Mouse (Mus musculus): ENCODE measurements around the gene Stmn3. TPM values are rescaled to one million over a fixed set of nuclear protein-coding genes. Genes with fewer than 3 reads are reported as not detected.

The Stmn3 gene
- polyA plus RNA-seq, 1 experiment from 2014 or later = 1,182 TPM

DNA sequence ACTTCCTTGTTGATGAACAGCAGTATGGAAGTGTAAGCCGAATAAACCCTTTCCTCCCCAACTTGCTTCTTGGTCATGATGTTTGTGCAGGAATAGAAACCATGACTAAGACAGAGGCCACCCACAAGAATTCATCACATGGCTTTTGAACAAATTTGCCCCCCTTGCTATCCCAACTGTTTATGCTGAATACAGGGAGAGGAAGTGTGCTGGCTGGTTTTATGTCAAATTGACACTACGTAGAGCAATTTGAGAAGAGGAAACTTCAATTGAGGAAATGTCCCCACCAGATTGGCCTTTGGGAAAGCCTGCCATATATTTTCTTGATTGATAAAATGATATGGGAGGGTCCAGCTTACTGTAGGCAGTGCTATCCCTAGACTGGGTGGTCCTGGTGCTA, 40.5 kb downstream of the Stmn3 start:
- DNase-seq = no peak
- Histone ChIP-seq H3K27me3 (ENCODE audit: control insufficient read depth, insufficient read depth, low read length) (no peaks in the 10 kb centered on the region), H3K4me1 (ENCODE audit: control insufficient read depth, insufficient read depth, low read length) (no peaks in the 10 kb centered on the region), H3K27ac (replicated peaks; ENCODE audit: low read depth, low read length) (no peak overlapping the region), H3K36me3 (ENCODE audit: control insufficient read depth, insufficient read depth, low read length) (peaks cover 63% of the 10 kb centered on the region), H3K4me2 (ENCODE audit: low read length) (no peak overlapping the region), H3K4me3 (replicated peaks; ENCODE audit: low read depth, low read length) (no peak overlapping the region), H3K9me3 (ENCODE audit: control insufficient read depth, low read length) (no peaks in the 10 kb centered on the region), H3K9ac (replicated peaks; ENCODE audit: low read length) (no peak overlapping the region)
- no peak for ATAC-seq (ENCODE audit: low FRiP score, low TSS enrichment)
- 94% methylated on average over 2 of the region's 2 CpGs for WGBS

DNA sequence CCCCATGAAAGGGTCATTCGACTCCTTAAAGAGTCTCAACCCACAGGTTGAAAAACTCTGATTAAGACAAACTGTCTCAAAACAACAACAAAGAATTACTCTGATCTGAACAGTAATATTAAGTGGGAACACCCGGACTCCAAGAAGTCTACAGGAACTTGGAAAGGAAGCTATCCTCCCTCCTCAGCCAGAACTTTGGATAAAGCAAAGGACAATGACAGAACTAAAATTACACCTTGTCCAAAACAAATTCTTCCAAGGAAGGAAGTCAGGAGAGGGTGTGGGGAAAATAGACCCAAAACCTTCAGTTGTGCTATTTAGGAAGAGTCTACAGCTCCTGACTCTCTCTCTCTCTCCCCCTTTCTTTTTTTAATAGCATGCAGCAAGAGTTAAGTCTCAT, 42.2 kb downstream of the Stmn3 start:
- WGBS = 98% methylated on average over 2 of the region's 2 CpGs
- H3K27ac ChIP-seq (replicated peaks; ENCODE audit: low read depth, low read length) = no peak overlapping the region
- peaks cover 65% of the 10 kb centered on the region for H3K36me3 ChIP-seq (ENCODE audit: control insufficient read depth, insufficient read depth, low read length)
- H3K27me3 ChIP-seq (ENCODE audit: control insufficient read depth, insufficient read depth, low read length) = no peaks in the 10 kb centered on the region
- no peaks in the 10 kb centered on the region for H3K4me1 ChIP-seq (ENCODE audit: control insufficient read depth, insufficient read depth, low read length)
- no peak for DNase-seq
- no peaks in the 10 kb centered on the region for H3K9me3 ChIP-seq (ENCODE audit: control insufficient read depth, low read length)
- no peak overlapping the region for H3K9ac ChIP-seq (replicated peaks; ENCODE audit: low read length)
- H3K4me3 ChIP-seq (replicated peaks; ENCODE audit: low read depth, low read length) = no peak overlapping the region
- H3K4me2 ChIP-seq (ENCODE audit: low read length) = no peak overlapping the region
- no peak for ATAC-seq (ENCODE audit: low FRiP score, low TSS enrichment)

DNA sequence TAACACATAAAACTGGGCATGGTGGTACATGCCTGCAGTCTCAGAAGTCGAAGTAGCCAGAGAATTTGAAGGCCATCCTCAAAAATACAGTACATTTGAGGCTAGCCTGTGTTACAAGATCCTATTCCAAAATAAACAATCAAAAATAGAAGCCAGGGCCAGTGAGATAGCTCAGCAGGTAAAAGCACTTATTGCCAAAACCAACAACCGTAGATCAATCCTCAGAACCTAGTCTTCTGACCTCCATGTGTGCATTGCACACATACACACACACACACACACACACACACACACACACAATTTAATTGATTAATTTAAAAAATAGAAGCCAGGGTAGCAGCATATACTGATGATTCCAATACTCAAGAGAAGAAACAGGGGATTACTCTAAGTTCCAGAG, 47.5 kb downstream of the Stmn3 start:
- H3K4me3 ChIP-seq (replicated peaks; ENCODE audit: low read depth, low read length) = no peak overlapping the region
- 97% methylated on average over 2 of the region's 2 CpGs for WGBS
- H3K9ac ChIP-seq (replicated peaks; ENCODE audit: low read length) = no peak overlapping the region
- DNase-seq (no peak), ATAC-seq (ENCODE audit: low FRiP score, low TSS enrichment) (no peak)
- no peak overlapping the region for H3K27ac ChIP-seq (replicated peaks; ENCODE audit: low read depth, low read length)
- no peaks in the 10 kb centered on the region for H3K9me3 ChIP-seq (ENCODE audit: control insufficient read depth, low read length)
- H3K36me3 ChIP-seq (ENCODE audit: control insufficient read depth, insufficient read depth, low read length) = peaks cover 76% of the 10 kb centered on the region
- H3K27me3 ChIP-seq (ENCODE audit: control insufficient read depth, insufficient read depth, low read length) = no peaks in the 10 kb centered on the region
- H3K4me1 ChIP-seq (ENCODE audit: control insufficient read depth, insufficient read depth, low read length) = no peaks in the 10 kb centered on the region
- no peak overlapping the region for H3K4me2 ChIP-seq (ENCODE audit: low read length)

Other genes with a start within 250 kb of the Stmn3 start
- 52.0 and 52.4 TPM in 2 replicates for gene Kcnq2, start 179.2 kb downstream of the Stmn3 start, polyA plus RNA-seq (2014; fragmentation: Nextera tagmentation; extraction: Ambion mirVana)
- 12.7 and 14.1 TPM in 2 replicates for gene Eef1a2, start 157.5 kb downstream of the Stmn3 start, polyA plus RNA-seq (2014; fragmentation: Nextera tagmentation; extraction: Ambion mirVana)
- gene Ppdpf, start 127.3 kb downstream of the Stmn3 start, polyA plus RNA-seq (2014; fragmentation: Nextera tagmentation; extraction: Ambion mirVana) = 442 and 539 TPM in 2 replicates
- gene Ptk6, start 111.7 kb downstream of the Stmn3 start, polyA plus RNA-seq (2014; fragmentation: Nextera tagmentation; extraction: Ambion mirVana) = not detected in 2 replicates
- 0.11 and 0.16 TPM in 2 replicates for gene Srms, start 101.3 kb downstream of the Stmn3 start, polyA plus RNA-seq (2014; fragmentation: Nextera tagmentation; extraction: Ambion mirVana)
- gene Fndc11, start 94.5 kb downstream of the Stmn3 start, polyA plus RNA-seq (2014; fragmentation: Nextera tagmentation; extraction: Ambion mirVana) = 0.39 and 0.49 TPM in 2 replicates
- gene Helz2, start 72.5 kb downstream of the Stmn3 start, polyA plus RNA-seq (2014; fragmentation: Nextera tagmentation; extraction: Ambion mirVana) = 0.19 and 0.39 TPM in 2 replicates
- 15.7 and 19.5 TPM in 2 replicates for gene Gmeb2, start 26.5 kb downstream of the Stmn3 start, polyA plus RNA-seq (2014; fragmentation: Nextera tagmentation; extraction: Ambion mirVana)
- 40.3 and 46.9 TPM in 2 replicates for gene Rtel1, start 5.2 kb upstream of the Stmn3 start, polyA plus RNA-seq (2014; fragmentation: Nextera tagmentation; extraction: Ambion mirVana)
- gene Zgpat, start 50.4 kb upstream of the Stmn3 start, polyA plus RNA-seq (2014; fragmentation: Nextera tagmentation; extraction: Ambion mirVana) = 65.0 and 67.7 TPM in 2 replicates
- 65.8 and 76.2 TPM in 2 replicates for gene Arfrp1, start 50.9 kb upstream of the Stmn3 start, polyA plus RNA-seq (2014; fragmentation: Nextera tagmentation; extraction: Ambion mirVana)
- 43.7 and 50.1 TPM in 2 replicates for gene Lime1, start 65.6 kb upstream of the Stmn3 start, polyA plus RNA-seq (2014; fragmentation: Nextera tagmentation; extraction: Ambion mirVana)
- 18.8 and 22.2 TPM in 2 replicates for gene Zbtb46, start 144.9 kb upstream of the Stmn3 start, polyA plus RNA-seq (2014; fragmentation: Nextera tagmentation; extraction: Ambion mirVana)
- gene Abhd16b, start 178.7 kb upstream of the Stmn3 start, polyA plus RNA-seq (2014; fragmentation: Nextera tagmentation; extraction: Ambion mirVana) = 0.12 TPM in 1 of 2 replicates, not detected in the other
- 102 and 112 TPM in 2 replicates for gene Tpd52l2, start 182.6 kb upstream of the Stmn3 start, polyA plus RNA-seq (2014; fragmentation: Nextera tagmentation; extraction: Ambion mirVana)
- gene Dnajc5, start 206.0 kb upstream of the Stmn3 start, polyA plus RNA-seq (2014; fragmentation: Nextera tagmentation; extraction: Ambion mirVana) = 189 and 233 TPM in 2 replicates